Mouse (Mus musculus) hindbrain, embryonic 10.5 days (tissue): ENCODE results near the gene Myof. TPM values are rescaled to one million over a fixed set of nuclear protein-coding genes. Genes with fewer than 3 reads are reported as not detected.
A peak's percentile ranks its signal among the peaks of the same experiment; 100 is the strongest.

Experiments used
- DNase-seq: peaks from one replicate; pipeline ENCODE4 v3.0.0-alpha.2; 2017; ENCODE audit warnings: low spot score
- H3K27ac ChIP-seq: fragments of 300-500 bp; sonication (generic); 2 replicates; pipeline ENCODE4 v1.5.1; 2016; ENCODE audit warnings: mild to moderate bottlenecking, moderate library complexity
- H3K27me3 ChIP-seq: fragments of 300-500 bp; sonication (generic); 2 replicates; pipeline ENCODE4 v1.6.1; 2016; ENCODE audit warnings: mild to moderate bottlenecking; ENCODE audit not compliant: poor library complexity, insufficient read depth, severe bottlenecking
- H3K36me3 ChIP-seq: fragments of 300-500 bp; sonication (generic); 2 replicates; pipeline ENCODE4 v1.6.1; 2016; ENCODE audit warnings: mild to moderate bottlenecking, moderate library complexity
- H3K4me1 ChIP-seq: fragments of 300-500 bp; sonication (generic); replicated peaks from 2 replicates; pipeline ENCODE4 v1.6.1; 2016; ENCODE audit warnings: mild to moderate bottlenecking
- H3K4me3 ChIP-seq: fragments of 300-500 bp; sonication (generic); 2 replicates; pipeline ENCODE4 v1.5.1; 2016; ENCODE audit warnings: mild to moderate bottlenecking, moderate library complexity
- H3K9me3 ChIP-seq: fragments of 300-500 bp; sonication (generic); 2 replicates; pipeline ENCODE4 v1.6.1; 2016; ENCODE audit warnings: mild to moderate bottlenecking, moderate library complexity
- whole genome bisulfite sequencing: fragments of 180-500 bp; shearing (Covaris S2); methylation state at CpG from one replicate; pipeline ENCODE4 v1.1.7; 2016; 5-methylcytosine and 5-hydroxymethylcytosine counted together
- polyA plus RNA-seq: library from polyadenylated mRNA; unstranded; fragments of >200 nt; fragmentation: Nextera tagmentation; extraction: Ambion mirVana; gene quantifications from 2 replicates; pipeline ENCODE4 v1.2.1, GENCODE M21; 2016

The Myof gene
- polyA plus RNA-seq, 1 experiment from 2014 or later, result 2.4 TPM

DNA sequence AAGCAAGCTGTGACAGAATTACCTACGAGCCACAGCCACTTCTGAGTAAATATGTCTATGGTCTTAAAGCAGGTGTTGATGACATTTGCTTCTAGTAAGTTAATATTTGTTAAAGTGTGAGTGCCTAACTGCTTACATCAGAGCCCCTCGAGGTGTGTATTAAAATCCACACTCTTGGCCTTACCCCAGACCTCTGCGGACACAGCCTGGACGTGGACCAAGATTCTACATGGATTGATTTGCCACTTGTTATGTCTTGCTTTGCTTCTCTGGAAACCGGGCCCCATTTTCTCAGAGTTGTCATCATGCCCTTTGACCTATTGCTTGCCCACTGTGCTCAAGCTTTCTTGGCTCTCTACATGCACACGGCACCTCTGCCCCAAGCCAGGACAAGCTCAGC is 130.9 kb downstream of the Myof start:
- Histone ChIP-seq H3K27ac (no peak overlapping the region), H3K4me3 (no peak overlapping the region), H3K4me1 (peaks cover 11% of the 10 kb centered on the region), H3K9me3 (no peaks in the 10 kb centered on the region), H3K36me3 (no peaks in the 10 kb centered on the region), H3K27me3 (no peaks in the 10 kb centered on the region)
- DNase-seq, result no peak
- 71% methylated on average over 6 of the region's 6 CpGs for WGBS

DNA sequence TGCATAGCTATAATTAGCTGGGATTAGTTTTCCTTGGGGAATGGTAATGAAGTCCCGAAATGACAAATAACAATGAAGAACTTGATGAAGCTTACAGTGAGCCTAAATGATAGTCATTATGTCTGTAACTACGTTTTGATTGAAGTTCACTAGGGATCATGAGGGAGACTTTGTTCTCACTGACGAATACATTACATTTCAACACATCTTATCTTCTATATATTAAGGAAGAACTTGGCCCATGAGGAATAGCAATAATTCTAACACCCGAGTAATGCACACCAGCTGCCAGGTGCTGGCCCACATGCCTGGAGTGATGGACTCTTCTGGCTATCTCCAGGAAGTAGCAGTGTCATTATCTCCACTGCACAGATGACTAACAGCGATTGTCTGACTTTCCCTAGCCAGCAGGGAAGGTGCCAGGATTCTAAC is 133.5 kb downstream of the Myof start:
- Histone ChIP-seq H3K27me3 (no peaks in the 10 kb centered on the region), H3K36me3 (no peaks in the 10 kb centered on the region), H3K4me1 (peaks cover 22% of the 10 kb centered on the region), H3K27ac (no peak overlapping the region), H3K4me3 (no peak overlapping the region), H3K9me3 (no peaks in the 10 kb centered on the region)
- WGBS, result 72% methylated on average over 5 of the region's 5 CpGs
- DNase-seq, result no peak

DNA sequence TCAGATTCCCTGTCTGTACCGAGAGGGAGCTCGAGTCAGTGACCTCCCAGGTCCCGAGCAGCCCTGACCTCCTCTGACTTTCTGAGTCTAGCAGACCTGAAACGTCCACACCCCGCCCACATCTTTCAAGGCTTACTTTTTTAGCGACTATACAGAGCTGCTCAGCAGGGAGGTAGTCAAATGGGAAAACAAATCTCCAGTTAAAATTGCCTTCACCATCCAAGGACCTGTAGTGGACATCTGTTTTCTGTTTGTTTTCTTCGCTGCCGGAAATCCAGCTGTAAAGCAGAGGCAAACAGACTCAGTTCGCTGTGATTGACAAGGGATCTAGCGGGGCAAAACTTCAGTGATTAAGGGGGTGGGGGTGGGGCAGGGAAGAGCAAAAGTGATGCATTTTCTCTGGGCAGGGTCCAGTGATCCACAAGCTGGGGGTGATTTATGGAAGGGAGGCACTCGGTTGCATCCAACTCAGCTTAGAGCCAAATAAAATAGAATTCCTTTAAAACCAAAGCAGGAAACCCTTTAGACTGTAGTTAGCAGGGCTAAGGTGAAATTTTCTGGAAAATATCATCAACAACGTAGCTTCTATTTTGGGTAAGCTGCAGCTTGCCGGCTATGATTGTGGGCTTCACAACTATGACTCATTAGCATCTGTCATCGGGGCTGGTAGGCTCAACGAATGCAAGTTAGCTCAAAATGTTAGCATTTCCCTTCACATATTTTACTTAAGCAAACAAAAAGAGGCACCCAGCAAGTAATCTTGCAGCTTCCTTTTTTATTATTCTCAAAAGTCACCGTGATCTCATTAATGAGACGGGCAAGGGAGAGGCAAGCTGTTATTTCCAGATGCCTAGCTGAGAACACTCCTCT is 135.7 kb downstream of the Myof start:
- 37% methylated on average over 17 of the region's 17 CpGs for WGBS
- peak; percentile 60 for DNase-seq
- peak overlapping the region; percentile 43; the same call in 1 of the 2 replicates for H3K27ac ChIP-seq

DNA sequence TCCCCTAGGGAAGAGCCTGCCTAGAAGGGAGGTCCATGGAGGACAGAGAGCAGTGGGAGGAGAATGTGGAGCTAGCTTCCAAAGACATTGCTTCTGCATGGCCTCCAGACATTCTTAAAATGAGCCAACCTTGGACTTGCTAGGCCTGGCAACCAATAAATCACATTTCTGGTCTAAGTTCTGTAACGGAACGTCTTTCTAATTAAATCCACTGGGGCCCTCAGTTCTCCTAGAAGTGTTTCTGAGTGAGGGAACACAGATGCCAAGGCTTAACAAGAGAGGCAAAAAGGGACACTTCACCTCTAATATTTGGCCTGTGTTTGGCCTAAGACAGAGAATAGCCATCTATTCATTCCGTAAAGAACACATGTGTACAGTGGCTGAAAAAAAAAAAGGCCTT is 136.5 kb downstream of the Myof start:
- peaks cover 17% of the 10 kb centered on the region for H3K4me1 ChIP-seq
- no peaks in the 10 kb centered on the region for H3K9me3 ChIP-seq
- H3K4me3 ChIP-seq, result no peak overlapping the region
- H3K27me3 ChIP-seq, result 0 out of 2 replicates have a peak, but pooled peaks cover 2% of the 10 kb centered on the region
- DNase-seq, result no peak
- 65% methylated on average over 3 of the region's 3 CpGs for WGBS
- no peaks in the 10 kb centered on the region for H3K36me3 ChIP-seq
- peak overlapping the region; percentile 43; the same call in 1 of the 2 replicates for H3K27ac ChIP-seq

More for the DNA sequence above, 135.7 kb downstream of the Myof start:
- no peak overlapping the region for H3K4me3 ChIP-seq
- peaks cover 20% of the 10 kb centered on the region for H3K4me1 ChIP-seq
- H3K27me3 ChIP-seq, result 0 out of 2 replicates have a peak, but pooled peaks cover 2% of the 10 kb centered on the region
- H3K9me3 ChIP-seq, result no peaks in the 10 kb centered on the region
- no peaks in the 10 kb centered on the region for H3K36me3 ChIP-seq

DNA sequence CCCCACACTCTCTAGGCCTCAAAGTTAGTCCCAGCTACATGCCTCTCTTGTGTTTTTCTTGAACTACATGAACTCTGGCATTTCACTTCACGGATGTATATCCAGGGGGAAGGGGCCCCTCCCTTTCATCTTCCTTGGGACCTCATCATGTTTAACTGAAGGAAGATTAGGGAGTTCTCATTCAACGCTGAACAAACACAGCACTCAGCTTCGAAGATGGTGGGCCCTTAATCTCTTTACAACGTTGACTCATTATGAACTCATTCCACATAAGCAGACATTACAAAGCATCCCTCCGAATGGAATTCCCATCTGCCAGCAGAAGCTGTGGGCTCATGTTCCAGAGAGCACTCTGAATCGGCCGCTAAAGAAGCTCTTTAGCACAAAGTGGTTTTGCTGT is 147.3 kb downstream of the Myof start:
- Histone ChIP-seq H3K27me3 (peaks cover 6% of the 10 kb centered on the region), H3K4me1 (no peaks in the 10 kb centered on the region), H3K9me3 (no peaks in the 10 kb centered on the region), H3K4me3 (no peak overlapping the region), H3K27ac (no peak overlapping the region), H3K36me3 (no peaks in the 10 kb centered on the region)
- DNase-seq, result no peak
- WGBS, result 68% methylated on average over 7 of the region's 7 CpGs

DNA sequence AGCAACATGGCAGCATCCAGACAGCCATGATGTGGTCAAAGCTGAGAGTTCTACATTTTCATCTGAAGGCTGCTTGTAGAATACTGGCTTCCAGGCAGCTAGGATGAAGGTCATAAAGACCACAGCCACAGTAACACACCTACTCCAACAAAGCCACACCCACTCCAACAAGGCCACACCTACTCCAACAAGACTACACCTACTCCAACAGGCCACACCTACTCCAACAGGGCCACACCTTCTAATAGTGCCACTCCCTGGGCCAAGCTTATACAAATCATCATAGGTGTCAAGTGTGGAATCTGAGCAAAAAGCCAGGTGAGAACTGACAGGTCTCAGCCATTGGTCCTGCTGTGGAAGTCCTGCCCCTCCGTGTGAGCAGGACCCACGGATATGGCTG is 152.4 kb downstream of the Myof start:
- 83% methylated on average over 2 of the region's 2 CpGs for WGBS
- Histone ChIP-seq H3K27ac (no peak overlapping the region), H3K9me3 (no peaks in the 10 kb centered on the region), H3K27me3 (peaks cover 21% of the 10 kb centered on the region), H3K4me1 (peaks cover 5% of the 10 kb centered on the region; the same call in 1 of the 2 replicates), H3K4me3 (no peak overlapping the region), H3K36me3 (no peaks in the 10 kb centered on the region)
- no peak for DNase-seq

DNA sequence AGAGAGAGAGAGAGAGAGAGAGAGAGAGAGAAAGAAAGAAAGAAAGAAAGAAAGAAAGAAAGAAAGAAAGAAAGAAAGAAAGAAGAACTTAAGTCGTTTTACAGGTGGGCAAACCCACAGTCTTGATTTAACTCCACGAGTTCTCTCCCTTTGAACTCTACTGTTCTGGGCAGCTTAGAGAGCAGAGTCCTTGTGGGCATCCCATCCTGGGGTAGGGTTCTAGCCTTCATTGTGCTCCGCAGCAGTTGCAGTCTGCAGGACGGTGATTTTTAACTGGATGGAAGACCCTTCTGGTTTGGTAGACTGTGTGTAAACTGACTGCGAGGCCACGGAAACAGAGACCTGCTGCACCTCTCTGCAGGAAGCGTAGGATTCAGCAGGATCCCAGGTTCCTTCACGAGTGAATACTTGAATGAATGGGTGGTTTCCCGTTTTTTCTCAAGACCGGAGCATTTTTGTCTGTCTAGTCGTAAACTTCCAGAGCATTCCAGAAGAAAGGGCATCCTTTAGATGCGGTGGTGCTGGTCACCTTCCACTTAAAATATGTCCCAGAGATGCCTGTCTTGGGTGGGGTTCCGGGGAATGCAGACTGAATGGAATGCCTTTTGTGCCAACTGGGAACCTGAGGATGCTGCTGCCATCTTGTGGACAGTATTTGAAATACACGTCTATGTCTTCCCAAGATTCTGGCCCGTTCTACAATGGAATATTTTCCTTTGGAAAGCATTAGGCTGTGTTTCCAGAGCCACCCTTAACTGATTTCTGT is 156.8 kb downstream of the Myof start:
- DNase-seq, result peak; percentile 66
- peaks cover 64% of the 10 kb centered on the region for H3K27me3 ChIP-seq
- WGBS, result 17% methylated on average over 15 of the region's 15 CpGs
- H3K27ac ChIP-seq, result peak overlapping the region; percentile 71
- no peaks in the 10 kb centered on the region for H3K36me3 ChIP-seq
- H3K4me1 ChIP-seq, result peaks cover 19% of the 10 kb centered on the region
- H3K9me3 ChIP-seq, result no peaks in the 10 kb centered on the region
- H3K4me3 ChIP-seq, result peak overlapping the region; percentile 38

DNA sequence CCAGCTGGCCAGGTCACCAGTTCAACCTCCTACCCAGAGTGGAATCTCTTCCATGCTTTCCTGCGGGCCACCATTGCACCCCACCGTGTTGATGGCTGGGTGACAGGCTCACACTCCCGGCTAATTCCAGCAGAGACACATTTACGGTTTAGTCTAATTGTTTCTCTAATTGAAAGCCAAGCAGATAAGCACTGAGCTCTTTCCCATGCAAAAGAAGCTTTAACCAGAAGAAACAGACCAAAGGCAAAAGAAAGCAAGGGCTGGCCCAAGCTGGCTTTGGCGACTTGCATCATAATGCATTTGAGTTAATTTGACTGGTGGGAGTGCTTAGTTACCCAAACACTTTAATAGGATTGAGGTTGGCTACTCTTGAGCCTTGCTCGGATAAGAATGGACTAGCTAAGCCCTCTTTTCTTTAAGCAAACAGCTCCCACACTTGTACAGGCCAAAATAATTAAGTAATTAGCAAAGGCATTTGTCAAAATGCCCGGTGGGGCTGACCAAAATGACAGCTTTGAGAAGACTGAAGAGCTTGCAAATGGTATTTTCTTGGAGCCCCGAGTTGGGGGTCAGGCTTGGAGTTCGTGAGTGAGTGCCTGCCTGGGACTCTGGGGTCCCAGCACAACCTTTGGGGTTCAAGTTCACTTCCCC is 161.8 kb downstream of the Myof start:
- Histone ChIP-seq H3K4me3 (no peak overlapping the region), H3K27me3 (peaks cover 97% of the 10 kb centered on the region), H3K36me3 (no peaks in the 10 kb centered on the region), H3K9me3 (no peaks in the 10 kb centered on the region), H3K4me1 (peaks cover 44% of the 10 kb centered on the region), H3K27ac (no peak overlapping the region)
- peak; percentile 54 for DNase-seq
- 3% methylated on average over 9 of the region's 9 CpGs for WGBS

DNA sequence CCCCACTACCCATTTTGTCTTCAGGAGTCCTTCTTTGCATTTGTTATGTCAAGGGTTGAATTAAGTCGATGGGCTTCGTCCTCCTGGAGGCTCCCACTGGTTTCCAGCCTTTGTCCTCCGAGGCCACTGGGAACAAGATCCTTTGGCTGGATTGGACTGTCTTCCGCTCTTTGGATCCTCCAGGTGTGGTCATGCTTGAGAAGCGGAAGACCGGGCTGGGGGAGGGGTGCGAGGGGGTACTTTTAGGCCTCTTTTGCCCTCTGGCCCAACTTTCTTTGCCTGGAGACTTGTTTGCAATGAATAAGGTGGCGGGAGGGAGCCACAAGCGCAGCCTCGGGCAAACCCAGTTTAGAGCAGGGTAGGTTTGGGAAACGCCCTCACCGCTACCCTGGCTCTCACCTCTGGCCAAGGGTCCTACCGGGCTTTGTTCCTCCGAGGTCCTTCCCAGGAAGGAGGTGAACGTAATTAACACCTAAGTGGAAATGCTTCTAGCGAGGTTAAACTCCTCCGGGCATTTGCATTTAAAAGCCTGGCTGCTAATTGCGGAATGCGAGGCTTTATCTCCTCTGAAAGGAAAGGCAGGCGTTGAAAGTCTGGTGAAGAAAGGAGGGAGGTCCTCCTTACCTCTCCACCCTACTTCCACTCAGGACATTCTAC is 165.7 kb downstream of the Myof start:
- H3K4me3 ChIP-seq, result peak overlapping the region; percentile 25; the same call in 1 of the 2 replicates
- peak; percentile 12 for DNase-seq
- 5% methylated on average over 20 of the region's 20 CpGs for WGBS
- peaks cover 33% of the 10 kb centered on the region for H3K4me1 ChIP-seq
- H3K36me3 ChIP-seq, result no peaks in the 10 kb centered on the region
- no peaks in the 10 kb centered on the region for H3K9me3 ChIP-seq
- H3K27me3 ChIP-seq, result peaks cover 89% of the 10 kb centered on the region
- H3K27ac ChIP-seq, result no peak overlapping the region

DNA sequence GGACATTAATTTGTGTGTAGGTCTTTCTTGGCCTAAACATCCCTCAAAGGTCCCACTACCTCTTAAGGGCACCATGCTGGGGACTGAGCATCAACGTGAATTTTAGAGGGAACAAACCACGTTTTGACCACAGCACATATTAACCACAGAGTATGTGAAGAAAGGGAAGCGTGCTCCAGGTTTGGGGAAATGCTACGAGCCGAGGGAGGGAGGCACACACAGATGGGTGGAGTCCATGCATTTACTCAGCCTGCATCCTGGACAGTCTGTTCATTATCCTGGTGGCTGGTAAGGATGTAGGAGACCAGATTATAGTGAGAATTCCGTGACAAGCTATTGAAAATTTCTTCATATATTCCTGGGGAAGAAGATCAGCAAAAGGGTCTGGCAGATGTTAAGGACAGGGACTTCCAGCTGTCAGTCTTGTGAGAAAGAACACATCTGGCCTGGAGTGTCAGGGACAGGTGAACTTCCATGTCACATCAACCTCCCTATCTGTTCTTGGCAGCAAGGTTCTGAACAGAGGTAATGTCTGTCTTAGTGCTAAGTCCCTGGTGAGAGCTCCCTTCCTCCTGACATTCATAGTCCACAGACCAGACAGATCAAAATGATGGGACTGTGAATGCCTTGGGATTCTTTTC is 166.7 kb downstream of the Myof start:
- Histone ChIP-seq H3K36me3 (no peaks in the 10 kb centered on the region), H3K27me3 (peaks cover 82% of the 10 kb centered on the region), H3K4me1 (peaks cover 29% of the 10 kb centered on the region), H3K4me3 (no peak overlapping the region), H3K9me3 (no peaks in the 10 kb centered on the region), H3K27ac (no peak overlapping the region)
- WGBS, result 56% methylated on average over 6 of the region's 6 CpGs
- no peak for DNase-seq

DNA sequence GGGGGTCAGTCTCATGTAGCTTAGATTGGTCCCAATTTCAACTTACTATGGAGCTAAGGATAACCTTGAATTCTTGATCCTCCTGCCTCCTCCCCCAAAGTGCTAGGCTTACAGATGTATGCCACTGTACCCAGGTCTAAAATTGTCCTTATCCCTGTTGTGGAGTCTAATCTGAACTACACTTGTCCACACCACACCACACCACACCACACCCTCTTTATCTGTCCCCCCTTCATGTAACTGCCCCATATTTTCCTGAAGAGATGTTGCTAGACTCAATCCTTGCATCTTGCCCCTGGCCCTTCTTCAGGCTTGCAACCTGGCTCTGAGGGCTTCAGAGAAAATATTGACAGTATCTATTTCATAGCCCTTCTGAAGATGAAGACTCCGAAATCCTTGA is 169.9 kb downstream of the Myof start:
- no peak overlapping the region for H3K27ac ChIP-seq
- no peak overlapping the region for H3K4me3 ChIP-seq
- 96% methylated on average over 1 of the region's 1 CpGs for WGBS
- peaks cover 50% of the 10 kb centered on the region for H3K27me3 ChIP-seq
- H3K4me1 ChIP-seq, result peaks cover 13% of the 10 kb centered on the region
- no peaks in the 10 kb centered on the region for H3K9me3 ChIP-seq
- no peaks in the 10 kb centered on the region for H3K36me3 ChIP-seq
- DNase-seq, result no peak

DNA sequence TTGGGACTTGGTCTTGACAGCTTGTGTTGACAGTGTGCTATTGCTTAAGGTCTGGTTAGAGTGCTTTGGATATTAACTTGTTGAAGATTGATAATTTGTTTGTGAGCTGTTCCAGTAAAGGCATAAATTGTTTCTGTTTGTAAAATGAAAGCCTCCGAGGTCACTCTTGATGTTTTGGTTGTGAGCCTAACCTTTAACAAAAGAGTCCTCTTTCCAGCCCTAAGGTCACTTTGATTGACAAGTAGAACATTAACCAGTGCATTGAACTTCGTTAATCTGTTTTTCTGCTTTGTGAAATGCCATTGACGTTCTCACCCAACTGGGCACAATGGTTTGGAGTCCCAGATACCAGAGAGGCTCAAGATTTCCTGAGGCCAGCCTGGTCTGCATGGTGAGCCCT is 175.8 kb downstream of the Myof start:
- Histone ChIP-seq H3K27me3 (no peaks in the 10 kb centered on the region), H3K9me3 (no peaks in the 10 kb centered on the region), H3K36me3 (no peaks in the 10 kb centered on the region), H3K4me3 (no peak overlapping the region), H3K4me1 (no peaks in the 10 kb centered on the region), H3K27ac (no peak overlapping the region)
- DNase-seq, result no peak
- WGBS, result 63% methylated on average over 3 of the region's 3 CpGs
